Mouse (Mus musculus) liver (tissue): ENCODE results near the gene Vmn2r40.
"Not testable (repeated sequence)": the region's sequence is repeated elsewhere in the genome, so short reads cannot be mapped to it uniquely, and the experiment has no call there.

Source experiments
- DNase-seq: peaks from one replicate; pipeline ENCODE4 v3.0.0-alpha.2; 2020; ENCODE audit warnings: mixed read lengths

Vmn2r40 gene

GRCm38 (mm10) chr7:8931335-8931734 is at the start of gene Vmn2r40:
Gene Vmn2r40 (minus strand): TSS chr7:8931435.
- DNase-seq, result not testable (repeated sequence)
